Mouse (Mus musculus) MEL (cell line): ENCODE results near the gene Trim2.

Experiments
- CTCF ChIP-seq, 3 experiments: IDR thresholded peaks in 2 of 3; conservative IDR thresholded peaks in 1 of 3; 2 replicates each; pipeline ENCODE4 v1.5.1; 2011 to 2012; ENCODE audit warnings: low read length in 3 of 3, low read depth in 2 of 3, mild to moderate bottlenecking in 2 of 3, improper control_type of control experiment in 1 of 3, inconsistent platforms in 1 of 3, mixed read lengths in 1 of 3, moderate library complexity in 1 of 3; ENCODE audit not compliant: control insufficient read depth in 1 of 3, insufficient read depth in 1 of 3, poor library complexity in 1 of 3, severe bottlenecking in 1 of 3
- ETS1 ChIP-seq: IDR thresholded peaks from 2 replicates; pipeline ENCODE4 v1.6.1; 2012; ENCODE audit warnings: low read depth, mild to moderate bottlenecking, inconsistent platforms, low read length, improper control_type of control experiment, moderate library complexity
- GABPA ChIP-seq: IDR thresholded peaks from 2 replicates; pipeline ENCODE4 v1.6.1; 2012; ENCODE audit warnings: low read depth, mild to moderate bottlenecking, inconsistent platforms, low read length, improper control_type of control experiment, moderate library complexity
- HCFC1 ChIP-seq: IDR thresholded peaks from 2 replicates; pipeline ENCODE4 v1.6.1; 2012; ENCODE audit warnings: low read depth, mild to moderate bottlenecking, inconsistent platforms, low read length, improper control_type of control experiment, moderate library complexity
- MAX ChIP-seq: IDR thresholded peaks from 2 replicates; pipeline ENCODE4 v1.6.1; 2011; ENCODE audit warnings: low read length, improper control_type of control experiment
- MXI1 ChIP-seq: IDR thresholded peaks from 2 replicates; pipeline ENCODE4 v1.6.1; 2011; ENCODE audit warnings: mild to moderate bottlenecking, low read depth, low read length, improper control_type of control experiment
- POLR2A ChIP-seq, 2 experiments: IDR thresholded peaks; 2 replicates each; pipeline ENCODE4 v1.6.1; 2011 to 2012; ENCODE audit warnings: low read length in 2 of 2, mild to moderate bottlenecking in 2 of 2, control low read depth in 1 of 2, improper control_type of control experiment in 1 of 2, low read depth in 1 of 2, moderate library complexity in 1 of 2; ENCODE audit not compliant: control insufficient read depth in 1 of 2, insufficient read depth in 1 of 2, poor library complexity in 1 of 2
- RAD21 ChIP-seq: IDR thresholded peaks from 2 replicates; pipeline ENCODE4 v1.6.1; 2011; ENCODE audit warnings: mild to moderate bottlenecking, low read depth, low read length, improper control_type of control experiment
- TBP ChIP-seq: IDR thresholded peaks from 2 replicates; pipeline ENCODE4 v1.8.0; 2011; ENCODE audit warnings: low read depth, low read length, improper control_type of control experiment
- UBTF ChIP-seq: IDR thresholded peaks from 2 replicates; pipeline ENCODE4 v1.6.1; 2012; ENCODE audit warnings: low read depth, mild to moderate bottlenecking, inconsistent platforms, low read length, improper control_type of control experiment, moderate library complexity, borderline replicate concordance; ENCODE audit not compliant: insufficient read depth
- ZC3H11A ChIP-seq: IDR thresholded peaks from 2 replicates; pipeline ENCODE4 v1.6.1; 2012; ENCODE audit warnings: low read depth, mild to moderate bottlenecking, inconsistent platforms, low read length, improper control_type of control experiment
- ZKSCAN1 ChIP-seq: IDR thresholded peaks from 2 replicates; pipeline ENCODE4 v1.6.1; 2012; ENCODE audit warnings: low read depth, mild to moderate bottlenecking, inconsistent platforms, low read length, improper control_type of control experiment, moderate library complexity

GRCm38 (mm10) chr3:84349771-84350170, 43.1 kb upstream of the Trim2 start:
- TF ChIP-seq GABPA: no peak
- TF ChIP-seq TBP: no peak
- TF ChIP-seq ZC3H11A: no peak
- no peak for TF ChIP-seq CTCF (IDR thresholded peaks at IDR 0.05 in 2 of 3, conservative IDR thresholded peaks at IDR 0.05 in 1 of 3; ENCODE audit: control insufficient read depth in 1 of 3, insufficient read depth in 1 of 3, low read depth in 2 of 3, low read length in 3 of 3, poor library complexity in 1 of 3, severe bottlenecking in 1 of 3)
- no peak for TF ChIP-seq UBTF
- TF ChIP-seq POLR2A (IDR thresholded peaks at IDR 0.05; ENCODE audit: control insufficient read depth in 1 of 2, insufficient read depth in 1 of 2, low read depth in 1 of 2, low read length in 2 of 2, poor library complexity in 1 of 2): no peak
- TF ChIP-seq MXI1: no peak
- no peak for TF ChIP-seq HCFC1
- no peak for TF ChIP-seq RAD21
- TF ChIP-seq ZKSCAN1: no peak
- TF ChIP-seq MAX: no peak
- no peak for TF ChIP-seq ETS1
